Mouse (Mus musculus): Measurements from ENCODE around the gene 3110009E18Rik. TPM values are rescaled to one million over a fixed set of nuclear protein-coding genes. Genes with fewer than 3 reads are reported as not detected.
A peak's percentile ranks its signal among the peaks of the same experiment; 100 is the strongest.

The 3110009E18Rik gene
- polyA plus RNA-seq, 1 experiment from 2014 or later = 14.6 TPM

DNA sequence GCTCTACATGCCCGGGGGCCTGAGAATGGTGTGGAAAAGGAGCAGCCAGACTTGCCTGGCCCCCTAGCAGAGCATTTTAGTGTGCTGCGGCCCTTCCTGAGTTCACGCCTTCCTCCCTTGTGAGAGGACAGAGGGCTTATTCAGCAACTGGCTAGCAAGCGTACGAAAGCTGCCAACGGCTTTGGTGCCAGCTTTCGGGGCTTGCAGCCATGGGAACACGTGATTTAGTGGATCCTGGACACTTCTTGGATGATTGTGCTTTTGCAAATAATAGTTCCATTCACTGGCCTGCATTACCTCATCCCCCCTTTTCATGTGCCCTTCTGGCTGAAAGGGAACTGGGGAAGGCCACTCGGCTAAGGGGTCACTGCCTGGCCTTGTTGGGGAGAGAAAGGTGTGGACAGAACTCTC, 5.3 kb upstream of the 3110009E18Rik start:
- Histone ChIP-seq H3K4me2 (ENCODE audit: low read depth, low read length) (no peak overlapping the region), H3K27ac (replicated peaks; ENCODE audit: low read depth, low read length) (peak overlapping the region; percentile 50), H3K27me3 (replicated peaks; ENCODE audit: control insufficient read depth, insufficient read depth, low read length) (no peaks in the 10 kb centered on the region), H3K9ac (ENCODE audit: low read depth, low read length) (no peak overlapping the region), H3K4me1 (ENCODE audit: control insufficient read depth, insufficient read depth, low read length) (peaks cover 8% of the 10 kb centered on the region), H3K36me3 (ENCODE audit: control insufficient read depth, insufficient read depth, low read length) (peaks cover 53% of the 10 kb centered on the region), H3K4me3 (ENCODE audit: low read depth, low read length) (no peak overlapping the region), H3K9me3 (ENCODE audit: control insufficient read depth, low read length) (no peaks in the 10 kb centered on the region; the same call in 1 of the 2 replicates)
- DNase-seq (ENCODE audit: low spot score) = peak; percentile 61
- WGBS = 62% methylated on average over 9 of the region's 9 CpGs
- peak; percentile 53; the same call in 1 of the 2 replicates for ATAC-seq (ENCODE audit: low read depth)

DNA sequence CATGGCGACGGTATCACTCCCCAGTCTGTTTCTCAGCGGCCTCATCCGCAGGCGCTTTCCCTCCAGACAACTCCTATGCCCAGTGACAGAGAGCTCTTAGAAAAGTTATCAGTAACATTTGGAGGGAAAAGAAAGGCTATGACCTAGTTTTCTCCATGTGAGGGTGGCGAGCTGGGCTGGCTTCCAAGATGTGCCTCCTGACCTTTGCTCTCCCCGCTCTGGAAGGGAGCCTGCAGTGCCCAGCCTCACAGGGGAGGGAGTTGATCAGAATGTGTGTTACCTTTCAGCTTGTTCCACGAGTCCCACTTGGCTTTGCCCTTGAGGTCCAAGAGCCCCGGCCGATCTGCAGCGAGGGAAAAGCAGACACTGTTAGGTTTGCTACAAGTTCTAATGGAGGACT, 4.9 kb upstream of the 3110009E18Rik start:
- ATAC-seq (ENCODE audit: low read depth) (no peak), DNase-seq (ENCODE audit: low spot score) (peak; percentile 7)
- H3K9me3 ChIP-seq (ENCODE audit: control insufficient read depth, low read length) = no peaks in the 10 kb centered on the region; the same call in 1 of the 2 replicates
- H3K4me3 ChIP-seq (ENCODE audit: low read depth, low read length) = no peak overlapping the region
- H3K36me3 ChIP-seq (ENCODE audit: control insufficient read depth, insufficient read depth, low read length) = peaks cover 53% of the 10 kb centered on the region
- peaks cover 8% of the 10 kb centered on the region for H3K4me1 ChIP-seq (ENCODE audit: control insufficient read depth, insufficient read depth, low read length)
- H3K27me3 ChIP-seq (replicated peaks; ENCODE audit: control insufficient read depth, insufficient read depth, low read length) = no peaks in the 10 kb centered on the region
- H3K4me2 ChIP-seq (ENCODE audit: low read depth, low read length) = no peak overlapping the region
- peak overlapping the region; percentile 7; the same call in 1 of the 2 replicates for H3K27ac ChIP-seq (replicated peaks; ENCODE audit: low read depth, low read length)
- 82% methylated on average over 11 of the region's 11 CpGs for WGBS
- no peak overlapping the region for H3K9ac ChIP-seq (ENCODE audit: low read depth, low read length)

DNA sequence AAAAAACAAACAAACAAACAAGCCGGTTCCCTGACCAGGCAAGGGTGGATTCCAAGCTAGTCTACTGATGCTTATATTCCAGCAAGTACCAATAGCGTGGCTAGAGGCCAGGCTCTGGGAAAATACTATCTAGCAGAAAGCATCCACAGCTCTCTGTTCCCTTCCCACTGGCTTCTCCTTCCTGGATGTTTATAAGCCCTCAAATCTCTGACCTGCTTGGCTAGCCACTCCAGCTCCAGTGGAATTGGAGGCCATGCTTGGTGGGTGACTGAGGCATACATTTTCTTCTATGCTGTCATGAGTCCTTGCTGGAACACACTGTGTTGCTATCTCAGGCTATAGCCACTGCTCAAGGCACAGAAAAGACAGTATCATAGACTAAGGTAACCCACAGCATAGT, 2.1 kb upstream of the 3110009E18Rik start:
- ATAC-seq (ENCODE audit: low read depth) (no peak), DNase-seq (ENCODE audit: low spot score) (no peak)
- Histone ChIP-seq H3K36me3 (ENCODE audit: control insufficient read depth, insufficient read depth, low read length) (peaks cover 33% of the 10 kb centered on the region), H3K4me3 (ENCODE audit: low read depth, low read length) (no peak overlapping the region), H3K27ac (replicated peaks; ENCODE audit: low read depth, low read length) (no peak overlapping the region), H3K9ac (ENCODE audit: low read depth, low read length) (no peak overlapping the region), H3K4me1 (ENCODE audit: control insufficient read depth, insufficient read depth, low read length) (peaks cover 8% of the 10 kb centered on the region), H3K4me2 (ENCODE audit: low read depth, low read length) (no peak overlapping the region), H3K27me3 (replicated peaks; ENCODE audit: control insufficient read depth, insufficient read depth, low read length) (no peaks in the 10 kb centered on the region), H3K9me3 (ENCODE audit: control insufficient read depth, low read length) (no peaks in the 10 kb centered on the region; the same call in 1 of the 2 replicates)
- 91% methylated on average over 2 of the region's 2 CpGs for WGBS

DNA sequence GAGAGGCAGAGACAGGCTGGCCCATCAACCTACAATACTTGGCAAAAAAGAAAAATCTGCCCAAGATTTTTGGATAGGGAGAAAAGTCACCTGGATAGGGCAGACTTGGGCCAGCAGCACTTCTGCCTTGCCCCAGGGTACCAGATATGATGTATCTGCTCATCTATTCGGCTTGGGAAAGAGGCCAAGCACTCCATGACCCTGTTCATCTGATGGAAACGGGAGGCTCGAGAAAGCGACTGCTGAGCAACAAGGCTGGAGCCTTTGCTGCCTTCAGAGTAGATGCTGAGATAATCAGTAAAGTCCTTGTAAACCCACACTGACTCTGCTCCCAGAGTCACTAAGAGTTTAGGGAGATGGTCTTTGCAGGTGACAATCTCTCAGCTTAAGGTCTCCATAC, 1.6 kb upstream of the 3110009E18Rik start:
- Histone ChIP-seq H3K36me3 (ENCODE audit: control insufficient read depth, insufficient read depth, low read length) (peaks cover 28% of the 10 kb centered on the region), H3K9ac (ENCODE audit: low read depth, low read length) (peak overlapping the region; percentile 65; the same call in 1 of the 2 replicates)

DNA sequence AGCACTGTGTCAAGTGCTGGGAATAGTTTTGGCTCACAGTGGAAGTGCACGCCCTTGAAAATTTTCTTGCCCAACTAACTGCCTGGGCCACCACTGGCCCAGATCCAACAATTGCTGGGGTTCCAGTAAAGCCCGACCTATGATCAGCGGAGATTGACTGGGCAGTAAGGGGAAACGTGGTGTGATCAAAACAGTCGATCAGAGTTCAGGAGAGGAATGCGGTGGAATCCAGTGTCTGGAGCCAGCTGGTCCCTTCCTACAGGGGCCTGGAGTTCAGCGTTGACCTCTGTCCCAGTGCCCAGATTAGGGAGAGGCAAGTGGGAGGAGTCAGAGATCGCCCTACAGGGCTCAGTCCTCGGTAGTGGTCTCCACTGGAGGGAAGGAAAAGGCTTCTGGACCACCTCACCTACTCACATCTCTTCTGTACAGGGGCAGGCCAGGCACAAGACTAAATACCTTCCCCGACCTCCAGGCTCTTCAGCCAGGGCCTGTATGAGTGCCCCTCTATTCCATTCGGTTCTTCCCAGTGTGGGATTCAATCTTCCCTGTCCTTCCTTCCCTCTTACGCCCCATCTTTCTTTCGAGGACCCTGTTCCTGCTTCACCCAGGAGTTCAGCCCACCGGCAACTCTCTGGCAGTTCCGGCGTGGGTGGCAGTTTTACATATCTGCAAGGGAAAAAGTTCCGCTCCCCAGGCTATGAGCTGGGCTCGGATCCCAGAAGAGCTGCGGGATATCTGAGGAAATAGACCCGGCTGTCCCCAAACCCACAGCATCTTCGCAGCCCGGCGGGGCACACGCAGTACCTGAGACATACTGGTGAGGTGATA, 632 bp upstream of the 3110009E18Rik start:
- DNase-seq (ENCODE audit: low spot score) (peak; percentile 43), ATAC-seq (ENCODE audit: low read depth) (peak; percentile 37)
- H3K4me3 ChIP-seq (ENCODE audit: low read depth, low read length) = peak overlapping the region; percentile 61
- no peaks in the 10 kb centered on the region; the same call in 1 of the 2 replicates for H3K9me3 ChIP-seq (ENCODE audit: control insufficient read depth, low read length)
- 4% methylated on average over 23 of the region's 24 CpGs for whole genome bisulfite sequencing
- peaks cover 8% of the 10 kb centered on the region for H3K4me1 ChIP-seq (ENCODE audit: control insufficient read depth, insufficient read depth, low read length)
- H3K4me2 ChIP-seq (ENCODE audit: low read depth, low read length) = peak overlapping the region; percentile 90
- H3K27me3 ChIP-seq (replicated peaks; ENCODE audit: control insufficient read depth, insufficient read depth, low read length) = no peaks in the 10 kb centered on the region
- H3K27ac ChIP-seq (replicated peaks; ENCODE audit: low read depth, low read length) = peak overlapping the region; percentile 87
- H3K9ac ChIP-seq (ENCODE audit: low read depth, low read length) = peak overlapping the region; percentile 65
- H3K36me3 ChIP-seq (ENCODE audit: control insufficient read depth, insufficient read depth, low read length) = peaks cover 18% of the 10 kb centered on the region

More for the DNA sequence above, 1.6 kb upstream of the 3110009E18Rik start:
- WGBS = 76% methylated on average over 4 of the region's 4 CpGs
- Histone ChIP-seq H3K4me1 (ENCODE audit: control insufficient read depth, insufficient read depth, low read length) (peaks cover 8% of the 10 kb centered on the region), H3K4me2 (ENCODE audit: low read depth, low read length) (peak overlapping the region; percentile 90), H3K27me3 (replicated peaks; ENCODE audit: control insufficient read depth, insufficient read depth, low read length) (no peaks in the 10 kb centered on the region), H3K9me3 (ENCODE audit: control insufficient read depth, low read length) (no peaks in the 10 kb centered on the region; the same call in 1 of the 2 replicates), H3K27ac (replicated peaks; ENCODE audit: low read depth, low read length) (no peak overlapping the region), H3K4me3 (ENCODE audit: low read depth, low read length) (peak overlapping the region; percentile 61; the same call in 1 of the 2 replicates)
- DNase-seq (ENCODE audit: low spot score) (no peak), ATAC-seq (ENCODE audit: low read depth) (no peak)

DNA sequence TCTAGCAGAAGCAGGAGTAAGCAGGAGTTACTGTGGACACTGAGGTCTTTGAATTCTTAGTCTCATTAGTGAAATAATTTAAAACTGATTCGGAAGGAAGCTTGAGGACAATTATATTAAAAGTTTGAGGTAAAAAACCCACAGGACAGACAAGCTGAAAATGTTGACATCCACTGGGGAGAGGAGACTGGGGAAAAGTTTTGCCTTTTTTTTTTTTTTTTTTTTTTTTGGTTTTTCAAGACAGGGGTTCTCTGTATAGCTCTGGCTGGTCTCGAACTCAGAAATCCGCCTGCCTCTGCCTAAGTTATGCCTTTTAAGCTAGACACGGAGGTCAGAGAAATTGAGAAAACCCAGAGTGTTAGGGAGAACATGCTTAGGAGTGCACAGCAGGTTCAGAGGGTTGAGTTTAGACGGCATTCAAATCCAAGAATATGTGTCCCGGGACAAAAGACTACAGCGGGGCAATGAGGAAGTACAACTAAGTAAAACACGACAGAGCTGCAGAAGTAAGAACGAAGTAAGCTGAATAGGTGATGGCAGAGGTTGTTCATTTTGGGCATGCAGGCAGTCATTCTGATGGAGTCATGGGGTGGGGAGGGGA, 1.0 kb downstream of the 3110009E18Rik start:
- Histone ChIP-seq H3K27me3 (replicated peaks; ENCODE audit: control insufficient read depth, insufficient read depth, low read length) (no peaks in the 10 kb centered on the region), H3K9ac (ENCODE audit: low read depth, low read length) (peak overlapping the region; percentile 60), H3K4me1 (ENCODE audit: control insufficient read depth, insufficient read depth, low read length) (peaks cover 12% of the 10 kb centered on the region), H3K36me3 (ENCODE audit: control insufficient read depth, insufficient read depth, low read length) (peaks cover 7% of the 10 kb centered on the region; the same call in 1 of the 2 replicates), H3K27ac (replicated peaks; ENCODE audit: low read depth, low read length) (peak overlapping the region; percentile 93), H3K4me3 (ENCODE audit: low read depth, low read length) (peak overlapping the region; percentile 61), H3K9me3 (ENCODE audit: control insufficient read depth, low read length) (no peaks in the 10 kb centered on the region), H3K4me2 (ENCODE audit: low read depth, low read length) (peak overlapping the region; percentile 90)
- DNase-seq (ENCODE audit: low spot score) = no peak
- no peak for ATAC-seq (ENCODE audit: low read depth)
- 83% methylated on average over 9 of the region's 9 CpGs for WGBS

DNA sequence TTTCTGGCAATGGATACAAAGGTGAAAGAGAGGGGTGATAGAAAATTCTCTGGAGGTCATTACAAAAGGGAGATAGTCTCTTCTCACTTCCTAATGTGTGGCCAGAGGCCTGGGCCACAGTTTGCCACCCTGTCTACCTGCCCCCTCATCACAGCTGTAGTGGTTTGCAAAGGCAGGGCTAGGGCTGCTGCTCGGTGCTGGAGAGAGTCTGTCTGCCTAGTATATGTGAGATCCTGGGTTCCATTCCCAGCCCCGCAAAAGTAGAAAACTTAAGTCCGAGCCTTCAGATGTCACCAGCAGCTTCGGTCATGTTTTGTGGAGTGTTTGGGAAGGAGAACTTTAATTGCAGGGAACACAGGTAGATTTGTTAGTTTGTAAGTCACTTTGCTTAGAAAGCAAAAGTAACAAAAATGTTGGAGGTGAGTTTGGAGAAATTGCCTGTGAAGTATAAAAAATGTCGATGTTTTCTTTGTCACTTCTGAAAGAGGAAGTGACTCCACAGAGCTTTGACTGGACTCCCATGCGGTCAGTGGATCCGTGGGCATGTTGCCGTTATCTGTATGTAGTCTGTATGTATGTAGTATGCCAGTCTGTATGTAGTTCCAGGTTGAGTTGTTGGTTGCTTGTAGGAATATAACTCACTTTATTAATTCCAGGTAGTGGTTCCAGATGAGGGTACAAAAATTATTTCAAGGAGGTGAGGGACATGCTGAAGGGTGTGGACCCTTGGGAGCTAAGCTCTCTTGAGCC, 1.8 kb downstream of the 3110009E18Rik start:
- DNase-seq (ENCODE audit: low spot score) = no peak
- WGBS = 95% methylated on average over 8 of the region's 8 CpGs
- Histone ChIP-seq H3K27ac (replicated peaks; ENCODE audit: low read depth, low read length) (no peak overlapping the region), H3K4me1 (ENCODE audit: control insufficient read depth, insufficient read depth, low read length) (peaks cover 12% of the 10 kb centered on the region), H3K9me3 (ENCODE audit: control insufficient read depth, low read length) (no peaks in the 10 kb centered on the region), H3K27me3 (replicated peaks; ENCODE audit: control insufficient read depth, insufficient read depth, low read length) (no peaks in the 10 kb centered on the region), H3K9ac (ENCODE audit: low read depth, low read length) (no peak overlapping the region), H3K36me3 (ENCODE audit: control insufficient read depth, insufficient read depth, low read length) (peaks cover 7% of the 10 kb centered on the region; the same call in 1 of the 2 replicates), H3K4me3 (ENCODE audit: low read depth, low read length) (no peak overlapping the region), H3K4me2 (ENCODE audit: low read depth, low read length) (no peak overlapping the region)
- no peak for ATAC-seq (ENCODE audit: low read depth)

DNA sequence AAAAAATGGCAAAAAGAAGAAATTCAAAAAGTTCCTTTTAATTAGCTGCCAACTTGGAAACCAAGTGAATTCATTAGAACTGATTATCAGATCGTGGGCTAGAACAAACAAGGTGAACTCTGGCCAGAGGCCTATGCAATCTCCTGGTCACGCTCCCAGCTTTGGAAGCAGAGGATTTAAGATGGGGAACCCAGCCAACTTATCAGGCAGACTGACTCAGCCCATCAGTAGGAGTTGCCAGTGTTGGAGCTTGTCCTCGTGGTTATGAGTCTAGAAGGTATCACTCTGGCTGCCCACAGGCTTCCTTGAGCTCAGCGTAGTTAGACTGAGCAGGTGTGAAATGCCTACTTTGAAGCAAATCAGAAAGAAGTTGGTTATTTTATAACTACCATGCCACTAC, 3.9 kb downstream of the 3110009E18Rik start:
- no peak overlapping the region for H3K9ac ChIP-seq (ENCODE audit: low read depth, low read length)
- no peaks in the 10 kb centered on the region for H3K27me3 ChIP-seq (replicated peaks; ENCODE audit: control insufficient read depth, insufficient read depth, low read length)
- peaks cover 8% of the 10 kb centered on the region for H3K4me1 ChIP-seq (ENCODE audit: control insufficient read depth, insufficient read depth, low read length)
- no peak overlapping the region for H3K4me2 ChIP-seq (ENCODE audit: low read depth, low read length)
- 83% methylated on average over 4 of the region's 4 CpGs for WGBS
- H3K4me3 ChIP-seq (ENCODE audit: low read depth, low read length) = no peak overlapping the region
- no peak overlapping the region for H3K27ac ChIP-seq (replicated peaks; ENCODE audit: low read depth, low read length)
- no peak for ATAC-seq (ENCODE audit: low read depth)
- DNase-seq (ENCODE audit: low spot score) = no peak
- H3K36me3 ChIP-seq (ENCODE audit: control insufficient read depth, insufficient read depth, low read length) = no peaks in the 10 kb centered on the region
- H3K9me3 ChIP-seq (ENCODE audit: control insufficient read depth, low read length) = no peaks in the 10 kb centered on the region

All from embryonic facial prominence, embryonic 14.5 days (tissue).